Mouse (Mus musculus): ENCODE results near the gene Triobp.
A peak's percentile ranks its signal among the peaks of the same experiment; 100 is the strongest.

DNA sequence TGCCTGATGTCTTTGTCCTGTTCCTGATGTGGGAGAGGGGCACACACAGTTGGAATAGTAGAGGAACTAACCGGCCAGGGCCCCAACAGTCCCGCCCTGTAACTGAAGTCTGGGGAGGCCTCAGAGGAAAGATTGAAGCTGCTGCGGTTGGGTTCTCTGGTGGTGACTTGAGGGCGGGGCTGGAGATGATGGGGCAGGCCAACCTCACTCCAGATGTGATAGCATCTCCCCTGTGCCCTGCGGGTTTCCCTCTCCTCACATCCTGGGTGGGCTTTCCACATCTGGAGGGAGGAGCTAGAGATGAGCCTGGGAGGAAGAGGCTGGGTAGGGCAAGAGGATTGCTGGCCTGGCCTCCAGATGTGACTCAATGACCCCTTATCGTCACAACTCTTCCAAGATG lies 23.9 kb upstream of the Triobp start:
- TF ChIP-seq GATA1 (IDR thresholded peaks at IDR 0.05; ENCODE audit: low read length): peak; percentile 44; the same call in 1 of the 2 replicates
- no peak for TF ChIP-seq TAL1 (IDR thresholded peaks at IDR 0.05; ENCODE audit: low read length)

Data from erythroblast, embryonic 14.5 days (primary cell).